Mouse (Mus musculus) cerebellum, adult 9-10 months (tissue): Measurements from ENCODE around the gene Olfr458.
"Not testable (repeated sequence)": the region's sequence is repeated elsewhere in the genome, so short reads cannot be mapped to it uniquely, and the experiment has no call there.

ENCODE experiments used
- DNase-seq: peaks from one replicate; pipeline ENCODE4 v3.0.0; 2022

Gene Olfr458

GRCm38 (mm10) chr6:42465096-42465495 lies at the start of gene Olfr458:
TSS of gene Olfr458 (minus strand) at chr6:42465196.
- DNase-seq: no peak

- no peak for DNase-seq
Observed at GRCm38 (mm10) chr6:42513461-42513860, 48.5 kb upstream of the Olfr458 start.

- no peak for DNase-seq
Observed at GRCm38 (mm10) chr6:42509311-42509710, 44.3 kb upstream of the Olfr458 start.

GRCm38 (mm10) chr6:42503478-42503877 lies 38.5 kb upstream of the Olfr458 start:
- no peak for DNase-seq

- DNase-seq: no peak
Observed at GRCm38 (mm10) chr6:42489731-42490130, 24.7 kb upstream of the Olfr458 start.

GRCm38 (mm10) chr6:42487114-42487513 lies 22.1 kb upstream of the Olfr458 start, which contains the start of gene Olfr456:
TSS of gene Olfr456 (minus strand) at chr6:42487214.
- no peak for DNase-seq

- DNase-seq: no peak
Observed at GRCm38 (mm10) chr6:42484633-42485032, 19.6 kb upstream of the Olfr458 start.

GRCm38 (mm10) chr6:42476235-42476634 lies 11.2 kb upstream of the Olfr458 start, which contains the start of gene Olfr457:
TSS of gene Olfr457 (minus strand) at chr6:42476335.
- DNase-seq: no peak

GRCm38 (mm10) chr6:42471298-42471697 lies 6.3 kb upstream of the Olfr458 start:
- not testable (repeated sequence) for DNase-seq

- no peak for DNase-seq
Observed at GRCm38 (mm10) chr6:42470542-42470941, 5.5 kb upstream of the Olfr458 start.

GRCm38 (mm10) chr6:42447381-42447780 lies 17.6 kb downstream of the Olfr458 start:
- DNase-seq: no peak

- no peak for DNase-seq
Observed at GRCm38 (mm10) chr6:42444491-42444890, 20.5 kb downstream of the Olfr458 start.

GRCm38 (mm10) chr6:42441395-42441794 lies 23.6 kb downstream of the Olfr458 start:
- no peak for DNase-seq

- DNase-seq: no peak
Observed at GRCm38 (mm10) chr6:42435490-42435889, 29.5 kb downstream of the Olfr458 start.

GRCm38 (mm10) chr6:42434446-42434845 lies 30.6 kb downstream of the Olfr458 start, which contains the start of gene Tas2r126:
TSS of gene Tas2r126 (plus strand) at chr6:42434535.
- DNase-seq: no peak

GRCm38 (mm10) chr6:42433554-42433953 lies 31.4 kb downstream of the Olfr458 start:
- DNase-seq: no peak

- no peak for DNase-seq
Observed at GRCm38 (mm10) chr6:42426337-42426736, 38.7 kb downstream of the Olfr458 start.

GRCm38 (mm10) chr6:42424472-42424871 lies 40.5 kb downstream of the Olfr458 start:
- no peak for DNase-seq

GRCm38 (mm10) chr6:42421439-42421838 lies 43.6 kb downstream of the Olfr458 start:
- no peak for DNase-seq

- DNase-seq: no peak
Observed at GRCm38 (mm10) chr6:42419443-42419842, 45.6 kb downstream of the Olfr458 start.
